Mouse (Mus musculus) ovary, adult 10 weeks (tissue): ENCODE results near the gene Myo1h. TPM values are rescaled to one million over a fixed set of nuclear protein-coding genes. Genes with fewer than 3 reads are reported as not detected.

Experiments used
- polyA plus RNA-seq: library from polyadenylated mRNA; stranded (reverse); fragments of 350-450 nt; fragmentation: Illumina TruSeq; extraction: RNeasy Lipid Tissue Mini Kit (QIAGEN cat#74804); gene quantifications from one replicate; pipeline ENCODE4 v1.2.3, GENCODE M21; 2014

Myo1h gene
- 0.37 TPM for polyA plus RNA-seq

DNA sequence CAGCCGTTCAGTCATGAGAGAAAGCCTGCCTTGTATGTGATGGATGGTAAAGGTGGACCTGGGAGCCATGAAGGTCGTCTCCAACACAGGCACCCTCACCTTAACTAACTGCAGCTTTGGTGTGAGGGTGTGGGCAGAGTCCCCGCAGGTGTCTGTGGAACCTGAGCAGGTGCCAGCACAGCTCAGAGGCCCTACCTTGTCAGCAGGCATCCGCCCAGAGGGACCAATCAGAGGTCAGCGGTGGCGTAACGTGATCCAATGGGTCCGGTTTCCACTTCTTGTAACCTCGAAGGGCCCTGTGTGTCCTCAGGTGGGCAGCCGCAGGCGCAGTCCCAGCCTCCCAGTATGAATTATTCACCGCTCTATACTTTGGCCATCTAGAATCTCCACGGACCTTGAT is at the start of gene Myo1h:
Gene Myo1h, plus strand, starts transcription at position 293 of the 400 bp plus-strand sequence.

DNA sequence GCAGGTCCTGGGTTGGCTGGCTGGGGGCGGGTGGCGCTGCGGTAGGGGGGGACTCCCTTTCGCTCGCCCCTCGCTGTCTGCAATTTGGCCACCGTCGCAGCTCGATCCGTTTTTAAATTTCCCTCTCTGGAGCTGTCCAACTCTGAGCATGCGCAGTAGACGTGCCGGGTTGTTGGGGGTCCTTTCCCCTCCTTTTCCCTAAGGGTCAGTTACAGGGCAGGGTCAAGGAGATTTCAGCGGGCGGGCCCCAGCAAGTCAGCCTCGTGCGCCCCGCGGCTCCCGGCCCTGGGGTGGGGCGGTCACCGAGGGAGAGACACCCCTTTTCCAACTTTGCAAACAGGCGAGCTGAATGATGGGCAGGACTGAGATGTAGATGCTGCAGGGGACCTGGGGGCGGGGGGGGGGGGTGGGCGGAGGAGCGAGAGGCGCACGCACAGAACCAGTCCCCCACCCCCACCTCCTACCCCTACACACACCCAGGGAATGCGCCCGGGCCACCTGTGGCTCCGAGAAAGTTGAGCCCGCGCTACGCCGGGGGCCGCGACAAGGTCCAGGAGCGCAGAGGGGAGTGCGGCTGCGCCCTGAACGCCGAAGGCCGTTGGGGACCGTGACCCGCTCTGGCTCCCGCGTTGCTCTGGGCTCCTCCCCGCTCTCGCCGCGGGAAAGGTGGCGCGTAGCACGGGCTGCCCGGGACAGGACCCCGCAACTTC is 15.1 kb upstream of the Myo1h start, which contains the start of gene Foxn4:
Gene Foxn4, minus strand, starts transcription at position 115 of the 710 bp plus-strand sequence.

DNA sequence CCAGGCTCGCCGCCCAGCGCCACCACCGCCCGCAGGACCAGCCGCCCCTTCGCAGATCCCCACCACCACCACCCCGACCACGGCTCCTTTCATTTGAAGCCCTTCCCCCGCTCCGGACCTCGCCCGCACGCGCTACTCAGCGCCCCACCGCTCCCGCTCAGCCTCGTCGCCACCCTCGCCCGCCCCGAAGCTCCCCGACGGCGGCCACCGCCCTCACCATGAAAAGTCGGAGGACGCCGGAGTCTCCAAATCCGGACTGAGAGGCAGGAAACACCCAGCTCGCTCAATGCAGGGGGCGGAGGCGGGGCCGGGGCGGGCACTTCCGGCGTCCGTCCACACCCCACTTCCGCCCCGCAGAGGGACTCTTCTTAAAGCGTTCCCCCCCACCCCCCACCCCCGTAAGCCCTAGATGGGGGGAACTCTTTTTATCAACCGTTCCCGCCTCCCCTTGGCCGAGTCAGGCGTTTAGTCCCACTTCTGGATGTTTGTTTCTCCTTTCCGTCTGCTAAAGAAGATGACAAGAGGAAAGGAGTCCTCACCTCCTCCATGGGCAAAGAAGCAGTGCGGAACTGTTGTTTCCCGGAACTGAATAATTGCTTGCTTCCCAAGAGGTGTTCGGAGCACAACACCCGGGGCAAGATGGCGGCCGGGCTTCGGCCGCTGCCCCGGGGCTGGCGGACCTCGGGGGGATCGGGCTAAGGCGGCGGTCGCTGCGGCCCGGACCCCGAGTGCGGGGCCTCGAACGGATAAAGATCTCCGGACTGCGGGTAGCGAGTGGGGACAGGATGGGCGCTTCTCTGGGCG is 91.4 kb downstream of the Myo1h start, which contains the start of the genes Kctd10 and Ube3b:
Gene Kctd10, minus strand, starts transcription at position 300 of the 804 bp plus-strand sequence.
Gene Ube3b, plus strand, starts transcription at position 399 of the 804 bp plus-strand sequence.

Other genes with a start within 250 kb of the Myo1h start
- 3.6 TPM for gene Usp30, start 223.7 kb upstream of the Myo1h start, polyA plus RNA-seq
- gene Svop, start 197.6 kb upstream of the Myo1h start, polyA plus RNA-seq = not detected
- not detected for gene Alkbh2, start 160.9 kb upstream of the Myo1h start, polyA plus RNA-seq
- gene Ung, start 158.8 kb upstream of the Myo1h start, polyA plus RNA-seq = 2.6 TPM
- 1.4 TPM for gene Acacb, start 142.6 kb upstream of the Myo1h start, polyA plus RNA-seq
- not detected for gene Foxn4, start 15.4 kb upstream of the Myo1h start, polyA plus RNA-seq
- gene Kctd10, start 91.3 kb downstream of the Myo1h start, polyA plus RNA-seq = 53.8 TPM
- 4.0 TPM for gene Ube3b, start 91.4 kb downstream of the Myo1h start, polyA plus RNA-seq
- 5.0 TPM for gene Mmab, start 154.9 kb downstream of the Myo1h start, polyA plus RNA-seq
- gene Mvk, start 155.1 kb downstream of the Myo1h start, polyA plus RNA-seq = 0.17 TPM